Mouse (Mus musculus): ENCODE data around the gene Ccr3.
"Not testable (repeated sequence)": the region's sequence is repeated elsewhere in the genome, so short reads cannot be mapped to it uniquely, and the experiment has no call there.

Gene Ccr3

GRCm38 (mm10) chr9:124021672-124022071, at the start of gene Ccr3:
TSS of gene Ccr3 (plus strand) at chr9:124021972.
- DNase-seq: no peak

- DNase-seq: no peak
Measured at GRCm38 (mm10) chr9:123975630-123976029, 46.1 kb upstream of the Ccr3 start.

GRCm38 (mm10) chr9:123976876-123977663, 44.7 kb upstream of the Ccr3 start:
- DNase-seq: no peak

GRCm38 (mm10) chr9:123978308-123978707, 43.5 kb upstream of the Ccr3 start, which contains the start of gene Ccr1l1:
TSS of gene Ccr1l1 (minus strand) at chr9:123978408.
- DNase-seq: no peak

- not testable (repeated sequence) for DNase-seq
Measured at GRCm38 (mm10) chr9:123980858-123981475, 40.8 kb upstream of the Ccr3 start.

- DNase-seq: no peak
Measured at GRCm38 (mm10) chr9:123981909-123982308, 39.9 kb upstream of the Ccr3 start.

- no peak for DNase-seq
Measured at GRCm38 (mm10) chr9:123982720-123983119, 39.1 kb upstream of the Ccr3 start.

- DNase-seq: no peak
Measured at GRCm38 (mm10) chr9:123984943-123985342, 36.8 kb upstream of the Ccr3 start.

- DNase-seq: no peak
Measured at GRCm38 (mm10) chr9:123986217-123986616, 35.6 kb upstream of the Ccr3 start.

GRCm38 (mm10) chr9:123989671-123990070, 32.1 kb upstream of the Ccr3 start:
- no peak for DNase-seq

- no peak for DNase-seq
Measured at GRCm38 (mm10) chr9:123991312-123991906, 30.4 kb upstream of the Ccr3 start.

GRCm38 (mm10) chr9:123997719-123998118, 24.1 kb upstream of the Ccr3 start:
- DNase-seq: no peak

- DNase-seq: no peak
Measured at GRCm38 (mm10) chr9:123999784-124000183, 22.0 kb upstream of the Ccr3 start.

- no peak for DNase-seq
Measured at GRCm38 (mm10) chr9:124012691-124013090, 9.1 kb upstream of the Ccr3 start.

GRCm38 (mm10) chr9:124013270-124013669, 8.5 kb upstream of the Ccr3 start:
- no peak for DNase-seq

GRCm38 (mm10) chr9:124014985-124015652, 6.7 kb upstream of the Ccr3 start:
- DNase-seq: no peak

GRCm38 (mm10) chr9:124016048-124016447, 5.7 kb upstream of the Ccr3 start:
- no peak for DNase-seq

GRCm38 (mm10) chr9:124019887-124020286, 1.9 kb upstream of the Ccr3 start:
- no peak for DNase-seq

GRCm38 (mm10) chr9:124033345-124033744, 11.6 kb downstream of the Ccr3 start:
- DNase-seq: no peak

GRCm38 (mm10) chr9:124037707-124038106, 15.9 kb downstream of the Ccr3 start:
- DNase-seq: peak; percentile 1

- DNase-seq: no peak
Measured at GRCm38 (mm10) chr9:124038158-124038582, 16.4 kb downstream of the Ccr3 start.

- no peak for DNase-seq
Measured at GRCm38 (mm10) chr9:124038949-124039348, 17.2 kb downstream of the Ccr3 start.

GRCm38 (mm10) chr9:124040932-124041331, 19.2 kb downstream of the Ccr3 start:
- no peak for DNase-seq
